Mouse (Mus musculus): Measurements from ENCODE around the gene Zfp11. TPM values are rescaled to one million over a fixed set of nuclear protein-coding genes. Genes with fewer than 3 reads are reported as not detected.
A peak's percentile ranks its signal among the peaks of the same experiment; 100 is the strongest.
"Not testable (repeated sequence)": the region's sequence is repeated elsewhere in the genome, so short reads cannot be mapped to it uniquely, and the experiment has no call there.

Gene Zfp11
- 5.3 and 5.7 TPM in 2 replicates for polyA plus RNA-seq (2012; rRNA removed)

DNA sequence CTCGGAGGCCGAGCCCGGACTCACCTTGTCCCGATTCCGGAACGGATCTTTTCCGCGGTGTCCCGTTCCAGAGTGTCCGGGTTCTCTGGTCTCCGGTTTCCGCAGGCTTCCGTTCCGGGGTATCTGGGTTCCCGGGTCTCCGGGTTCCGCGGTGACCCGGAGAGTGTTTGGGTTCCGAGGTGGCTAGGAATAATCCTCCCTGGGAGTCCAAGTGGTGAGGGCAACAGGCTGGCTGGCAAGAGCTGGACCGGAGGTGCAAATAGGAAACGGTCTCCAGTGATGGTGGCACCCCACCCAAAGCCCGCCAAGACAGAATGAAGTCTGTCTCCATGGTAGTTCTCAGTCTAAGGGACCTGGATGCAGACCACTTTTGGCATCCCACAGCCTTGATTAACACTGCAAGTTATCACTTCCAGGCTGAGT lies at the start of gene Zfp11:
Gene Zfp11 (minus strand): TSS at position 64 of the 423 bp plus-strand sequence.
- peak; percentile 28 to 85 for DNase-seq (ENCODE audit: extremely low spot score in 1 of 2, low spot score in 1 of 2)

DNA sequence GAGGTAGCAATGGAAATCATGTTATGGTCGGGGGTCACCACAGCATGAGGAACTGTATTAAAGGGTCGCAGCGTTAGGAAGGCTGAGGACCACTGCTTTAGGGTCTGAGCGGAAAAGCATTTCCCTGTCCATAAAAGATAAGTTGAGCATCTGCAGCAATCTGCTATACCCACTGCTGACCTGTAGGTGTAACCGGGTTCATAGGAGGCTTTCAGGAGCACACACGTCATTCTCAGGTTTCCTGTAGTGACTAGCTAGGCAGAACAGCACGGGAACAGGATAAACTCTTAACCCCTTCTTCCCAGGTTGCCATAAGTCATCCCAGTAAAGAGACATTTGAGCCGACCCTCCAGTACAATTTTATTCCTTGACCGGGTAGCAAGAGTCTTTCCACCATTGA lies 47.1 kb upstream of the Zfp11 start:
- DNase-seq (ENCODE audit: extremely low spot score in 1 of 2, low spot score in 1 of 2), result no peak

DNA sequence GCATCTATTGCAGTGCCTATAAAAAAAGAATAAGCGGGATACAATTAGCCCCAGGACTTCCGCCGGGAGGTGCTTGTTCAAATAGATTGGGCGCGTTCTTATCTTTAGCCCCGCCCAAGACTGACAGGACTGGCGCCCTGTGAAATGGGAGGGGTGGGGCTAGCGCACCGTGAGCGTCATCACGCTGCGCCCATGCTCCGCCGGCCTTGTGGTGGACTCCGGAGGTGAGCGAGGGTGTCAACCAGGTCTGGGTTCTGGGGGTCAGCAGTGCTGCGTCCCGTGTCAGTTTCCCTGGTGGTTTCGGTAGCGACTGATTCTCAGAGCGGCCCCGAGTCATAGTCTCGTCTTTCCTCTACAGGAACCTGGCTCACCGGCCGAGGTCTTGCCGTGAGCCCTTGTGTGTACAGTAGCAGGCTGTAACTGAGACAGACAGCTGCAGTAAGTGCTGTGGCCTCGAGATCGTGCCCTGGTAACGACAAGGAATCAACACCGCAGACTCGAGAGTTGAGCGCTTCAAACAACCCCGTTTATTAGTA lies 45.5 kb upstream of the Zfp11 start, which contains the start of gene Mrps17:
Gene Mrps17 (plus strand): TSS at position 172 of the 536 bp plus-strand sequence.
- DNase-seq (ENCODE audit: extremely low spot score in 1 of 2, low spot score in 1 of 2), result peak; percentile 89 to 94

DNA sequence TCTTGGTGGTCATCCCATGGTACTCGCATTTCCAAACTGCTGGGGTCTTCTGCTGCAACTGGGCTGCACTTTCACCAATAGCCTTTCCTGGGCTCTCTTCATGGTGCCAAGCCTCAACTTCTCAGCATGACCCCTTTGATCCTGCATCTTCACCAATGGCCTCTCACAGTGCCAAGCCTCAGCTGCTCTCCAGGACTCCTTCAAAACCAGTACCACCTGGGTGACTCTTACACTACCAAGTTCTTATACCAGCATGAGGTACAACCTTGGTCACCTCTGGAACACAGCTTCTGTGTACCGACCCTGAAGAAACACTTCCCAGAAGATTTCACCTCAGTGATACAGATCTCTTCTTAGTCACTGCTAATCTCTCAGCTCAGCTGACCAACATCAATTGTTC lies 38.5 kb upstream of the Zfp11 start, which contains the start of gene Sept14:
Gene Sept14 (minus strand): TSS at position 101 of the 400 bp plus-strand sequence.
- DNase-seq (ENCODE audit: extremely low spot score in 1 of 2, low spot score in 1 of 2), result no peak

DNA sequence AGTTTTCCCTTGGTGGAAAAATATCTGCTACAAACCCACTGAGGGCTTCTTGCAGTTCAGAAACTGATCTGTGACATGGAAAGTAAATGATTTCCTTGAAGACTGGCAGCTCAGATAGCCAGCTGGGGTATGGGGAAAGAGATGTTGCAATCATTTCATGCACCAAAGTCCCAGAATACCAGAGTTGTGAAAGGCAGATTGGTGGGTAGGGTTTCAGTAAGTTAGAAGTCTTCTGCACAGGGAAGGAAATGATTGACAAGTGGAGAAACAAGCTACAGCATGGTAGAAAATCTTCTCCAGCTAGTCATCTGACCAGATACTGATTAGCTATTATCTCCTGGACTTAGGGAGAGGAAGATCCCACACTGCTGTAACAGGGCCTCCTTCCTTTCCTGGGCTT lies 33.5 kb upstream of the Zfp11 start:
- DNase-seq (ENCODE audit: extremely low spot score in 1 of 2, low spot score in 1 of 2), result no peak

DNA sequence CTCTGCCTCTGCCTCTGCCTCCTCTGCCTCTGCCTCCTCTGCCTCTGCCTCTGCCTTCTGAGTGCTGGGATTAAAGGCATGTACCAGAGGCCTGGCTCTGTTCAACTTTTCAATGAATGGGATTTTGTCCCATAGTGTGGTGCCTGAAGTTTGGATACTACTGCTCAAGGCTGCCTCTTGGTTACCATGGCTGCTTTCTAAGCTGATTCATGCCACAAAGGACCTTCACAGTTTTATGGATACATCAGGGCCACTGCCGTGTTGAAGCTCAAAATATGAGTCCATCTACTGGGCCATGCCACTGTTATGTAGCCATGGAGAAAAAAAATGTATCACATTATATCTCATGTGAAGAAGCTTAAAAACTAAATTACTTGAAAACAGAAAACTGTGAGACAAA lies 31.8 kb upstream of the Zfp11 start:
- no peak for DNase-seq (ENCODE audit: extremely low spot score in 1 of 2, low spot score in 1 of 2)

DNA sequence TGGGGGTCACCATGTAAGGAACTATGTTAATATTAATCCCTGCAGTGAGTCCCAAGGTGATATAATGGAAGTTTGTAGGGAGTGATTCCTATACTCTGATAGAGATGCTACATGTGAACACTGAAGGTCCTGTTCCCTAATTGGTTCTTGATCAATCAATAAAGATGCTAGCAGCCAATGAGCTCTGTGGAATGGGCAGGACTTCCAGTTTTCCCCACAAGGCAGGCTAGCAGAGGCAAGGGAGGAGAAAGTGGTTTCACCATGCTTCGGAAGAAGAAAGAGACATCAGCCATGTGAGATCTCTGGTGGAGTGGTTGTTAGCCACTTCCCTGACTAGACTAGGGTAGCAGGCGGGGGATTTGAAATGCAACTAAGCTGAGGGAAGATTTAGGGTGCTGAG lies 30.6 kb upstream of the Zfp11 start:
- no peak for DNase-seq (ENCODE audit: extremely low spot score in 1 of 2, low spot score in 1 of 2)

DNA sequence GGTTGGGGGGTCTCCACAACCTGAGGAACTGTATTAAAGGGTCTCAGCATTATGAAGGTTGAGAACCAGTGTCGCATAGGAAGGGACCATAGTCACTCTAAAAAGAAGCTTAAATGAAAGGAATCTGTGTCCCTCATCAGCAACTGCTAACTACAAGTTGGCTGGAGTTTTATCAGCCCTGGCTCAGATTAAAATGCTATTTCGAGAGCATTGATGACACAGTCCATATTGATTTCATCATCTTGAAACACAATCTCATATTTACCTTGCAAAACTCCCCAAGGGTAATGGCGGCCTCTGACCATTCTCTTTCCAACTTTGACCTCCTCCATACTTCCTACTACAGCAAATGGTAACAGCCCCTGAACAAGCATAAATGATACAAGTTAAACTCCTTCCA lies 20.6 kb upstream of the Zfp11 start:
- DNase-seq (ENCODE audit: extremely low spot score in 1 of 2, low spot score in 1 of 2), result no peak

DNA sequence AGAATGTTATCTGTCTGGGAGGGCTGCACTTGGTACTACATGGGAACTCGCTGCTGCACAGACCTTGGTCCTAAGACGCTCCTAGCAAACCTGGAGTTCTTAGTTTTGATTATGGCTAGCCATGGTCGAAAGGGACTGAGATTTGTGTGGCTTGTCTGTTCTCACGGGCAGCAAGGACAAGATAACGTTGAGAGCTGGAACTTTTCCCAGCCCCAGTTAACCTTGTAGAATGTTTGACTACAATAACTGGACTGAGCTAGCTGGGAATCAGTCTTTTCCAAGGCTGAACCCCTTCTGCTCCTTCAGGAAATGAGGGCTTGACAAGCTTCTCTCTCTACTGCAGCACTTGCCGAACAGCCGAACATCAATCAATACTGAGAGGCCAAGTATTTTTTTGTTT lies 17.7 kb upstream of the Zfp11 start:
- DNase-seq (ENCODE audit: extremely low spot score in 1 of 2, low spot score in 1 of 2), result no peak

DNA sequence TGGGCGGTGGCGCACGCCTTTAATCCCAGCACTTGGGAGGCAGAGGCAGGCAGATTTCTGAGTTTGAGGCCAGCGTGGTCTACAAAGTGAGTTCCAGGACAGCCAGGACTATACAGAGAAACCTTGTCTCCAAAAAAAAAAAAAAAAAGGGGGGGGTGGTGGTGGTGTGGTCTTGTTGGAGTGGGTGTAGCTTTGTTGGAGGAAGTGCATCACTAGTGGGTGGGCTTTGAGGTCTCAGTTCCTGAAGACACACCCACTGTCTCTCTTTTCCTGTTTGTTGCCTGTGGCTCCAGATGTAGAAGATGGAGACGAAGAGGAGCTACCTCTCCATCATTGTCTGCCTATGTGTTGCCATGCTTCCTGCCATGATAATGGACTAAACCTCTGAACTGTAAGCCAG lies 15.2 kb upstream of the Zfp11 start:
- DNase-seq (ENCODE audit: extremely low spot score in 1 of 2, low spot score in 1 of 2), result not testable (repeated sequence)

DNA sequence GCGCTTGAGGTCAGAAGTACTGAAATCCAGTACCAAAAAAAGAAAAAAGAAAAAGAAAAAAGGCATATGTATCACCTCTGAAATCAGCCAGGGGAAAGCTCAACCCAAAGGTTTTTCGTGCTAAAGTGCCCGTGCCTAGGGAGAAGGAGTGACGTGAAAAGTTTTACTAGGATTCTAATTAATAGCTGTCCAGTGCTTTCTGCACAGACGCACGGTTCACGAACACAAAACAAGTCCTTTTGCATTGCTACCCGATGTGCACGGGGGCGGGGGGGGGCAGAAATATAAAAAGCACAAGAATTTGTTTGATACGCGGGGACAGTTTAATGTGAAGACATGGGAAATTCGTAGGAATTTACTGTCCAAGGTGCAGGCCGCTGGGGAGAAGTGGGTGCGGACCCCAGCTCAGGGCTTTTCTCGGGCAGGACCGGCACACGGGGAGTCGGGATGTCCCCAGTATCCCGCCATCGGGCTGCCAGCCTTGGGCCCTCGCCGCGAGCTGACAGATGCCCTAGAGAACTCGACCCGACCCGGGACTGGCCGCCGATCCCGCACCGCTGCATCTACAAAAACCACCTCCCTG lies 355 bp downstream of the Zfp11 start:
- no peak for DNase-seq (ENCODE audit: extremely low spot score in 1 of 2, low spot score in 1 of 2)

DNA sequence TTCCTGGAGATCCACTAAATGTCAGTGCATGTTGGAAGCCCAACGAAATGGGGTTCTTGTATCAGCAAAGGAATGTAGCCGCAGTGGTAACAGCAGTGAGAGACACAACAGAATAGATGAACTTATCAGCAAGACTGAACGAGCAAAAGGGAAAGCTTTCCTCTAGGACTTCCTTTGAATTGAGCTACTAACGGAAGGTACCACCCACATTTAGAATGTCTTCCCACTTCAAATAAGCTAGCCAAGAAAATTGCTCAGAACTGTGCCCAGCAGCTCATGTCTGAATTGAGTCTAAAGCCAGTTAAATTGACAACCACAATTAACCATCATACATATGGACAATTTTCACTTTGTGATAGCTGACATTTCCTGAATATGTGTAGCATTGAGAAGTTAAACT lies 2.0 kb downstream of the Zfp11 start:
- DNase-seq (ENCODE audit: extremely low spot score in 1 of 2, low spot score in 1 of 2), result peak in 1 of 2 experiments; percentile 38

DNA sequence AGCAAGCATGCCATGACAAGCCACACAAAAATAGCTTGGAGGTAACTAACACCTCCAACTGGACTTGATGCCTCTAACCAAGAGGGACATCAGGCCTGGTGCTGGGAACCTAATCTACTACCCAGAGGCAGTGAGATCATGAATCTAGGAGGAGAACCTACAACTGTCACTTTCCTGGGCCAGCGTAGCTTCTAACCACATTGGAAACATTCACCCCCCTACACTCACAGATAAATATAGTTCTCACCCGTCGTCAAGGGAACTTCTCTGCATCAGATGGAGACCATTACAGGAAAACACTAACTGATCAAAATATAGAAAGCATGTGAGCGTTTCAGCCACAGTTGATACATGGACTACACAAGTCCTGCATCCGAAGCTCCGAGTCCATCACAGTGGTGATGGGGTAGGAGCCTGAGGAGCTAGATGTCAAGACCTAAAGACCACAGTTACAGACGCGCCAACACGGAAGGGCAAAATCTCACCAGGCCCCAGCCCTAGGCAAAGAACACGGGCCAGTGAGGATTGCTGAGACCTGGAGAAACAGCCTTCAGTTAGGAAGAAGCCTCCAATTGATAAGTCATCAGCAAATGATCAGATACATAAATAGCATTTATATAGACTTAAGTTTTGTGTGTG lies 3.5 kb downstream of the Zfp11 start:
- peak in 1 of 2 experiments; percentile 44 for DNase-seq (ENCODE audit: extremely low spot score in 1 of 2, low spot score in 1 of 2)

DNA sequence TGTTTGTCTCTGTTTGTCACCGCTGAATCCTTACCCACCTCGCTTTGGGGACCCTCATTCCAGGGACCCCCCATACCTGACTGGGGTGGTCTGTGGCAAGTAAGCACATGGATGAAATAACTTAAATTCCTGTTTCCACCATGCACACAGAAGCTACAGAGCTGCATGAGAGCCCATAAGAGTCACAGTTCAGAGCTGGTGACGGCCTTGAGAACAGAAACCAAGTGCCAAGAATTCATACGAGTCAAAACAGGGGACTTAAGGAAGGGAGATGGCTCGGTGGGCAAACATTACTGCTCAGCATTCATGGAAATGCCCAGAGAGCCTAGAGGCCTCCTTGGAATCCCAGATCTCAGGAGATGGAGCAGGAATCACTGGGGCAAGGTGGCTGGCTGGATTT lies 5.8 kb downstream of the Zfp11 start:
- no peak for DNase-seq (ENCODE audit: extremely low spot score in 1 of 2, low spot score in 1 of 2)

DNA sequence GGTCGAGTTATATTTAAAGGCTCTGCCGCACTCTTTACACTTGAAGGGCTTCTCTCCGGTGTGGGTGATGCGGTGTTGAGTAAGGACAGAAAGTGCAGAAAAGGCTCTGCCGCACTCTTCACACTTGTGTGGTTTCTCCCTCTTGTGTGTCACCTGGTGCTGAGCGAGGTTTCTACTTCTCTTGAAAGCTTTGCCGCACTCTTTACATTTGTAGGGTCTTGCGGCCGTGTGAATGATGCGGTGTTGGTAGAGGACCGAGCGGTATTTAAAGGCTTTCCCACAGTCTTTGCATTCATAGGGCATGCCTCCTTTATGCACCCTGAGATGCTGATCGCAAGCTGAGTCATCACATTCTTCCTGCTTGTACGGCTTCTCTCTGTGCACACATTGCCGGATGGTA lies 12.0 kb downstream of the Zfp11 start:
- DNase-seq (ENCODE audit: extremely low spot score in 1 of 2, low spot score in 1 of 2), result no peak

DNA sequence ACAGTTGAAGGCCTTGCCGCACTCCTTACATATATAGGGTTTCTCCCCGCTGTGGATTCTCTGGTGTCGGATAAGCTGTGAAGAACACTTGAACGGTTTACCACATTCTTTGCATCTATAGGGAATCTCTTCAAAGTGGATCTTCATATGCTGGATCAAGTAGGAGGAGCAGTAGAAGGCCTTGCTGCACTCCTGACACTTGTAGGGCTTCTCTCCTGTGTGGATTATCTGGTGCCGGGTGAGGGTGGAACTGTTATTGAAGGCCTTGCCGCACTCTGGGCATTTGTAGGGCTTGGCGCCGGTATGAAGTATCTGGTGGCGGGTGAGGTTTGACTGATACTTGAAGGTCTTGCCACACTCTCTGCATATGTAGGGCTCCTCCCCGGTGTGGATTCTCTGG lies 12.9 kb downstream of the Zfp11 start:
- no peak for DNase-seq (ENCODE audit: extremely low spot score in 1 of 2, low spot score in 1 of 2)

DNA sequence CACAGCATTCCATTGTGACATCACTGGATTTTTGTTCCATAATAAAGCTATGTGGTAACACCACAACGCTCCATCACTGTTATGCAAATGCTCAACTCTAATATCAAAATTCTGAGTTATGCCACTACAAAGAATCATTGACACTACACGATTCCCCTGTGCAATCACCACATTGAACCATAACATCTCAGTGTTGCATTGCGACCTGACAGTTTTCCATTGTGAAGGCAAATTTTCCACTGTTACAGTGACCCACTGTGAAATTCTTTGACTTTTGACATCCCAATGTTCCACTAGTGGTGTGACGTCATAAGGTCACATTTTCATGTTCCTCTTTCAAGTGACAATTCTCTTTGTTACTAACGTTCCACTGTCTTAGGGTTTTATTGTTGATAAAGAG lies 19.0 kb downstream of the Zfp11 start:
- DNase-seq (ENCODE audit: extremely low spot score in 1 of 2, low spot score in 1 of 2), result no peak

DNA sequence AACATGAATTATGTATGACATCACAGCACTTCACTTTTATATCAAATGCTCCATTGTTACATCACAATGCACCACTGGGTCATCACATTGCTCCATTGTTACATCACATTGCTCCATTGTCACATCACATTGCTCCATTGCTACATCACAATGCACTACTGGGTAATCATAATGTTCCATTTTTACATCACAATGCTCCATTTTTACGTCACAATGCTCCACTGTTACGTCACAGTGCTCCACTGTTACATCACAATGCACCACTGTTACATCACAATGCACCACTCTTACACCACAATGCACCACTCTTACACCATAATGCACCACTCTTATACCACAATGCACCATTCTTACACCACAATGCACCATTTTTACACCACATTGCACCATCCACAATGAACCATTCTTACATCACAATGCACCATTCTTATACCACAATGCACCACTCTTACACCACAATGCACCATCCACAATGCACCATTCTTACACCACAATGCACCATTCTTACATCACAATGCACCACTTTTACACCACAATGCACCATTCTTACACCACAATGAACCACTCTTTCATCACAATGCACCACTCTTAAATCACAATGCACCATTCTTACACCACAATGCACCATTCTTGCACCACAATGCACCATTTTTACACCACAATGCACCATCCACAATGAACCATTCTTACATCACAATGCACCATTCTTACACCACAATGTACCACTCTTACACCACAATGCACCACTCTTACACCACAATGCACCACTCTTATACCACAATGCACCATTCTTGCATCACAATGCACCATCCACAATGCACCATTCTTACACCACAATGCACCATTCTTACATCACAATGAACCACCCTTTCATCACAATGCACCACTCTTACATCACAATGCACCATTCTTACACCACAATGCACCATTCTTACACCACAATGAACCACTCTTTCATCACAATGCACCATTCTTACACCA lies 37.3 kb downstream of the Zfp11 start:
- DNase-seq (ENCODE audit: extremely low spot score in 1 of 2, low spot score in 1 of 2), result not testable (repeated sequence)

DNA sequence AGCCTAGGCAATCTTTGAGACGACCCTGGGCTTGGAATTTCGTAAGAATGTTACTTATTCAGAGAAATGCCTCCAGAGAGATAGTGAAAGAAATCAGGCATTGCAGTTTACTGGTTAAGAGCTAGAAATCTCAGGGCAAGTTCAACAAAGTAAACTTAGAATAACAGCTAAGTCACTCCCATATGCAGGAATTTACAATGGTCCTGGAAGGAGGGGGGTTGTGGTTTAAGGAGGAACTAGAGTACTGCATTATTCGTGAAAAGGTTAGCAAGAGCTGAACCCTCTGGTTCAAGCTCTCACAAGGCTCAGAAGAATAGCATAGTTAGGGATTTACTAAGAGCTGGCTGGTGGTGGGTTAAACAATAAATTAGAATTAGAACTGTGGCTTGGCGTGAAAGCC lies 43.3 kb downstream of the Zfp11 start:
- not testable (repeated sequence) for DNase-seq (ENCODE audit: extremely low spot score in 1 of 2, low spot score in 1 of 2)

DNA sequence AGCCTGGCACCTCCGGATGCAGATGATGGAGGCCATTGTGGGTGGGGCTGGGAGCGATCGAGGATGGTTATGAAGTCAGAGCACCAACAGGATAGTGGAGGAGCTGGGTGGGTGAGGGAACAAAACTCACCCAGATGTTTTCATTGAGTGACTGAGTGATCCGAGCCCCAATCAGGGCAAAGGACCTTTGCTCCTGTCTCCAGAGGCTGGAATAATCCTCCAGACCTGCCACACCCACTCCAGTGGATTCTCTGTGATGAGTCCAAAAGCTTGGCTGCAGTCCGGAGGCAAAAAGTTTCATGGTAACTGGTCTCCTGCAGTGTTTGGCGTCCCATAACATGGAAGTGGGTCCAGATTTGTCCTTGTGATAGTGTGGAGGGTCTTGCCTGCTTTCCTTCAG lies 43.8 kb downstream of the Zfp11 start:
- no peak for DNase-seq (ENCODE audit: extremely low spot score in 1 of 2, low spot score in 1 of 2)

DNA sequence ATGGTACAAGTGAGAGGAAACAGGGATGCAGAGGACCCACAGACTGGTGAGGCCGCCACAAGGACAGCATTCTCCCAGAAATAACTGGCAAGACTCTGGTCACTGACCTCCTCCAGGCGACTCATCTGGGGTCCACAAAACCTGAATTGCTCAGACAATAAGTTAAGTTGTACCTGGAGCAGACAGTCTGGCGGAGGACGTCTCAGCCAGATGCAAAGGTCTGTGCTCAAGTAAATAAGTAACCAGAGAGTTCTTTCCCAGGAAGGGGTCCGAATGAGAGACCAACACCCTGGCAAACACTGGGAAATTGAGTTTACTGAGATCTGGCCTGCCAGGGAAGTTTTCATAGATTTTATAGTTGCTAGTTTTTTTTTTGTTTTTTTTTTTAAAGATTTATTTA lies 48.5 kb downstream of the Zfp11 start:
- no peak for DNase-seq (ENCODE audit: extremely low spot score in 1 of 2, low spot score in 1 of 2)
